Mouse (Mus musculus) c-Kit-positive CD71-positive TER-119-positive erythroid progenitor cells, embryonic 14.5 days (primary cell): ENCODE data around the gene Lrrc57.

ENCODE experiments used
- DNase-seq: peaks from one replicate; pipeline ENCODE4 v3.0.0-alpha.2; 2013; ENCODE audit warnings: low spot score

Gene Lrrc57

GRCm38 (mm10) chr2:120608830-120609723 lies at the start of gene Lrrc57, which contains the start of gene Haus2:
TSS of gene Lrrc57 (minus strand) at chr2:120609520.
TSS of gene Haus2 (plus strand) at chr2:120609383.
- peak; percentile 87 for DNase-seq

- DNase-seq: no peak
These were observed 49.2 kb upstream of the Lrrc57 start for GRCm38 (mm10) chr2:120658486-120658885.

- DNase-seq: no peak
These were observed 47.4 kb upstream of the Lrrc57 start for GRCm38 (mm10) chr2:120656711-120657110.

- DNase-seq: no peak
These were observed 46.6 kb upstream of the Lrrc57 start for GRCm38 (mm10) chr2:120655905-120656304.

GRCm38 (mm10) chr2:120654693-120655092 lies 45.4 kb upstream of the Lrrc57 start:
- no peak for DNase-seq

GRCm38 (mm10) chr2:120652925-120653284 lies 43.6 kb upstream of the Lrrc57 start:
- no peak for DNase-seq

- no peak for DNase-seq
These were observed 43.1 kb upstream of the Lrrc57 start for GRCm38 (mm10) chr2:120652256-120652924.

- no peak for DNase-seq
These were observed 37.5 kb upstream of the Lrrc57 start for GRCm38 (mm10) chr2:120646777-120647176.

- DNase-seq: no peak
These were observed 34.5 kb upstream of the Lrrc57 start for GRCm38 (mm10) chr2:120643836-120644235.

GRCm38 (mm10) chr2:120640835-120641234 lies 31.5 kb upstream of the Lrrc57 start:
- DNase-seq: no peak

- DNase-seq: no peak
These were observed 22.6 kb upstream of the Lrrc57 start for GRCm38 (mm10) chr2:120631957-120632356.

- DNase-seq: peak; percentile 75
These were observed 22.2 kb upstream of the Lrrc57 start for GRCm38 (mm10) chr2:120631521-120631920.

- DNase-seq: no peak
These were observed 21.3 kb upstream of the Lrrc57 start for GRCm38 (mm10) chr2:120630655-120631054.

GRCm38 (mm10) chr2:120630246-120630645 lies 20.9 kb upstream of the Lrrc57 start:
- no peak for DNase-seq

- peak; percentile 99 for DNase-seq
These were observed 19.8 kb upstream of the Lrrc57 start, which contains the start of gene Stard9 for GRCm38 (mm10) chr2:120628886-120629735. TSS of gene Stard9 (plus strand) at chr2:120629121.

GRCm38 (mm10) chr2:120628076-120628865 lies 19.0 kb upstream of the Lrrc57 start:
- DNase-seq: no peak

- DNase-seq: no peak
These were observed 13.6 kb upstream of the Lrrc57 start for GRCm38 (mm10) chr2:120622920-120623319.

GRCm38 (mm10) chr2:120619538-120619937 lies 10.2 kb upstream of the Lrrc57 start:
- no peak for DNase-seq

GRCm38 (mm10) chr2:120616279-120617163 lies 7.2 kb upstream of the Lrrc57 start:
- no peak for DNase-seq

GRCm38 (mm10) chr2:120606021-120606690 lies 3.2 kb downstream of the Lrrc57 start:
- no peak for DNase-seq
